29 mouse cellular contexts compared by ENCODE assay signal in the genomic region with DNA sequence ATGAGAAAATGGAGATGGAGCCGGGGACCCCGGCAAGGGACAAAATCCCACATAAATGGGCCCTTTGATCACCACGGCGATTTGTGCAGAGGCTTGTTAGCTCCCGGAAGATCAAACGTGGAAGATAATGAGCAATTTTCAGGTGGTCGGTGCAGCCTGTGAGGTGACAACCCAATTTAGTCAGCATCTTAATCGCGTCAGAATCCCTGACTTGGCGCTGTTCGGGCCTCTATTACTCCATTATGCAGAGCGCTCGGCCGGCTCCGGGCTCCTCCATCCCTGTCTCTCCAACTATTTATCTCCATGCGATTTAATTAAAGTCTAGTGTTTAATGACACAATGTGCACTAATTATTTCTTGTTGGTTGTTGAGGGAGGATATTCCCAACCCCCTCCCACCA.
A peak's percentile ranks its signal among the peaks of the same experiment; 100 is the strongest.
DNase-seq lines count a peak whose midpoint lies in the region; ATAC-seq and TF ChIP-seq lines count a peak whose summit lies in the region.
"Had no signal": no experiment of that assay in that cellular context is flagged by ENCODE, and none has a peak within 500 bp of the region (broad histone marks: within the 10 kb centered on the region; RNA-seq: fewer than 3 reads in every experiment).

No protein-coding gene starts in this region.

- ATAC-seq in forebrain, embryonic 12.5 days (ENCODE audit: low FRiP score), result peak; percentile 76
- ATAC-seq in forebrain, embryonic 15.5 days (replicated peaks), result no peak
- 0 out of 2 replicates have a peak, but pooled peaks have one; percentile 49 for ATAC-seq in midbrain, embryonic 12.5 days (ENCODE audit: low FRiP score, low read depth)
- ATAC-seq in midbrain, embryonic 11.5 days (ENCODE audit: low FRiP score), result no peak
- ATAC-seq in forebrain, embryonic 13.5 days, result peak; percentile 69; the same call in 1 of the 2 replicates
- ATAC-seq in midbrain, embryonic 16.5 days, result peak; percentile 42; the same call in 1 of the 2 replicates
- ATAC-seq: intestine, postnatal 0 days; Patski had no signal

- peaks cover 30% of the 10 kb centered on the region; the same call in 1 of the 2 replicates for H3K4me1 ChIP-seq in forebrain, embryonic 12.5 days
- peaks cover 4% of the 10 kb centered on the region; the same call in 1 of the 2 replicates for H3K4me1 ChIP-seq in forebrain, embryonic 15.5 days
- H3K4me1 ChIP-seq in midbrain, embryonic 12.5 days, result peaks cover 20% of the 10 kb centered on the region; the same call in 1 of the 2 replicates
- H3K4me1 ChIP-seq in midbrain, embryonic 11.5 days (ENCODE audit: control insufficient read depth, insufficient read depth, low read length), result no peaks in the 10 kb centered on the region
- peaks cover 37% of the 10 kb centered on the region for H3K4me1 ChIP-seq in forebrain, embryonic 13.5 days
- peaks cover 6% of the 10 kb centered on the region; the same call in 1 of the 2 replicates for H3K4me1 ChIP-seq in midbrain, embryonic 16.5 days (ENCODE audit: control insufficient read depth, insufficient read depth, low read length)
- H3K4me1 ChIP-seq: embryonic facial prominence, embryonic 12.5 days; heart, embryonic 13.5 days had no signal

- H3K4me3 ChIP-seq in forebrain, embryonic 12.5 days (replicated peaks), result no peak overlapping the region
- no peak overlapping the region for H3K4me3 ChIP-seq in forebrain, embryonic 15.5 days
- H3K4me3 ChIP-seq in midbrain, embryonic 12.5 days, result no peak overlapping the region
- H3K4me3 ChIP-seq in midbrain, embryonic 11.5 days (ENCODE audit: low read depth, low read length), result no peak overlapping the region
- H3K4me3 ChIP-seq in forebrain, embryonic 13.5 days, result no peak overlapping the region
- no peak overlapping the region for H3K4me3 ChIP-seq in midbrain, embryonic 16.5 days (ENCODE audit: low read depth, low read length)
- H3K4me3 ChIP-seq in layer of hippocampus, adult 2 months, result no peak overlapping the region
- H3K4me3 ChIP-seq: embryonic facial prominence, embryonic 12.5 days; heart, embryonic 13.5 days; neural tube, embryonic 12.5 days had no signal

- no peaks in the 10 kb centered on the region for H3K36me3 ChIP-seq in forebrain, embryonic 12.5 days (replicated peaks)
- no peaks in the 10 kb centered on the region for H3K36me3 ChIP-seq in forebrain, embryonic 15.5 days
- no peaks in the 10 kb centered on the region for H3K36me3 ChIP-seq in midbrain, embryonic 12.5 days
- H3K36me3 ChIP-seq in midbrain, embryonic 11.5 days (ENCODE audit: control insufficient read depth, insufficient read depth, low read length), result no peaks in the 10 kb centered on the region
- no peaks in the 10 kb centered on the region for H3K36me3 ChIP-seq in forebrain, embryonic 13.5 days (ENCODE audit: poor library complexity, severe bottlenecking)
- H3K36me3 ChIP-seq in midbrain, embryonic 16.5 days (ENCODE audit: control insufficient read depth, insufficient read depth, low read length), result no peaks in the 10 kb centered on the region
- H3K36me3 ChIP-seq: embryonic facial prominence, embryonic 12.5 days; heart, embryonic 13.5 days; neural tube, embryonic 12.5 days had no signal

- no peak overlapping the region for H3K4me2 ChIP-seq in forebrain, embryonic 12.5 days
- H3K4me2 ChIP-seq in forebrain, embryonic 15.5 days (replicated peaks), result no peak overlapping the region
- no peak overlapping the region; the same call in 1 of the 2 replicates for H3K4me2 ChIP-seq in midbrain, embryonic 12.5 days (replicated peaks)
- no peak overlapping the region for H3K4me2 ChIP-seq in midbrain, embryonic 11.5 days
- H3K4me2 ChIP-seq in forebrain, embryonic 13.5 days, result no peak overlapping the region
- no peak overlapping the region for H3K4me2 ChIP-seq in midbrain, embryonic 16.5 days (ENCODE audit: low read length)
- H3K4me2 ChIP-seq: embryonic facial prominence, embryonic 12.5 days; heart, embryonic 13.5 days; neural tube, embryonic 12.5 days had no signal

- DNase-seq in midbrain, embryonic 11.5 days (ENCODE audit: low spot score, missing footprints), result no peak
- DNase-seq in adrenal gland, postnatal 10 days, result no peak
- DNase-seq in layer of hippocampus, adult 2 months (ENCODE audit: low spot score in 2 of 2), result no peak
- DNase-seq: adrenal gland, postnatal 14 days; cerebellum, adult 11-12 months; cerebellum, adult 9-11 months; embryo, embryonic 11 days; gastrocnemius, postnatal 10 days; kidney, postnatal 14 days; liver; lung, adult 2 months; lung, postnatal 10 days; right cerebral cortex, adult 18-20 months; right cerebral cortex, postnatal 4 days; thymus, adult 2 months; thymus, postnatal 36 days had no signal

- 23% methylated on average over 16 of the region's 16 CpGs for WGBS in forebrain, embryonic 12.5 days
- 12% methylated on average over 16 of the region's 16 CpGs for WGBS in forebrain, embryonic 15.5 days
- 37% methylated on average over 16 of the region's 16 CpGs for WGBS in midbrain, embryonic 12.5 days
- 43% methylated on average over 16 of the region's 16 CpGs for WGBS in midbrain, embryonic 11.5 days
- 9% methylated on average over 16 of the region's 16 CpGs for WGBS in forebrain, embryonic 13.5 days
- 18% methylated on average over 16 of the region's 16 CpGs for WGBS in midbrain, embryonic 16.5 days

- no peaks in the 10 kb centered on the region for H3K27me3 ChIP-seq in forebrain, embryonic 12.5 days
- H3K27me3 ChIP-seq in forebrain, embryonic 15.5 days, result no peaks in the 10 kb centered on the region
- H3K27me3 ChIP-seq in midbrain, embryonic 12.5 days, result 0 out of 2 replicates have a peak, but pooled peaks cover 5% of the 10 kb centered on the region
- H3K27me3 ChIP-seq in midbrain, embryonic 11.5 days (ENCODE audit: control insufficient read depth, insufficient read depth, low read length), result no peaks in the 10 kb centered on the region
- H3K27me3 ChIP-seq in forebrain, embryonic 13.5 days, result no peaks in the 10 kb centered on the region
- no peaks in the 10 kb centered on the region for H3K27me3 ChIP-seq in midbrain, embryonic 16.5 days (ENCODE audit: control insufficient read depth, insufficient read depth, low read depth, low read length)
- H3K27me3 ChIP-seq: embryonic facial prominence, embryonic 12.5 days; heart, embryonic 13.5 days; neural tube, embryonic 12.5 days; Patski had no signal

- H3K9me3 ChIP-seq in forebrain, embryonic 12.5 days, result no peaks in the 10 kb centered on the region
- no peaks in the 10 kb centered on the region for H3K9me3 ChIP-seq in forebrain, embryonic 15.5 days
- no peaks in the 10 kb centered on the region for H3K9me3 ChIP-seq in midbrain, embryonic 12.5 days
- no peaks in the 10 kb centered on the region for H3K9me3 ChIP-seq in midbrain, embryonic 11.5 days (ENCODE audit: control insufficient read depth, low read length)
- no peaks in the 10 kb centered on the region; the same call in 1 of the 2 replicates for H3K9me3 ChIP-seq in forebrain, embryonic 13.5 days (replicated peaks)
- H3K9me3 ChIP-seq in midbrain, embryonic 16.5 days (replicated peaks; ENCODE audit: control insufficient read depth, low read length, poor library complexity, severe bottlenecking), result no peaks in the 10 kb centered on the region
- H3K9me3 ChIP-seq: embryonic facial prominence, embryonic 12.5 days had no signal

- no peak for TF ChIP-seq CTCF in layer of hippocampus, adult 2 months (conservative IDR thresholded peaks at IDR 0.05)

- no peak overlapping the region for H3K9ac ChIP-seq in forebrain, embryonic 12.5 days
- no peak overlapping the region for H3K9ac ChIP-seq in forebrain, embryonic 15.5 days (replicated peaks)
- no peak overlapping the region for H3K9ac ChIP-seq in midbrain, embryonic 12.5 days (replicated peaks)
- no peak overlapping the region for H3K9ac ChIP-seq in midbrain, embryonic 11.5 days (ENCODE audit: low read length)
- no peak overlapping the region for H3K9ac ChIP-seq in forebrain, embryonic 13.5 days
- no peak overlapping the region for H3K9ac ChIP-seq in midbrain, embryonic 16.5 days (ENCODE audit: low read depth, low read length)
- H3K9ac ChIP-seq: embryonic facial prominence, embryonic 12.5 days; heart, embryonic 13.5 days; liver, embryonic 14.5 days; neural tube, embryonic 12.5 days had no signal

- peak overlapping the region; percentile 82 for H3K27ac ChIP-seq in forebrain, embryonic 12.5 days
- no peak overlapping the region for H3K27ac ChIP-seq in forebrain, embryonic 15.5 days (replicated peaks)
- H3K27ac ChIP-seq in midbrain, embryonic 12.5 days (replicated peaks), result 0 out of 2 replicates have a peak overlapping the region, but pooled peaks have one; percentile 21
- H3K27ac ChIP-seq in midbrain, embryonic 11.5 days (ENCODE audit: low read depth, low read length), result no peak overlapping the region
- peak overlapping the region; percentile 54; the same call in 1 of the 2 replicates for H3K27ac ChIP-seq in forebrain, embryonic 13.5 days
- H3K27ac ChIP-seq in midbrain, embryonic 16.5 days (ENCODE audit: low read length), result 0 out of 2 replicates have a peak overlapping the region, but pooled peaks have one; percentile 4
- H3K27ac ChIP-seq in layer of hippocampus, adult 2 months, result no peak overlapping the region
- H3K27ac ChIP-seq: embryonic facial prominence, embryonic 12.5 days; heart, embryonic 13.5 days; liver, embryonic 14.5 days; macrophage; neural tube, embryonic 12.5 days; stomach, postnatal 0 days had no signal

Comparison
In these comparisons a context has a peak if more than half of its experiments do, and no peak if none do; other contexts are left out.
1. ATAC-seq: peak in forebrain, embryonic 12.5 days (single experiment), midbrain, embryonic 12.5 days (single experiment), forebrain, embryonic 13.5 days (single experiment) and midbrain, embryonic 16.5 days (single experiment); none in forebrain, embryonic 15.5 days (single experiment) and midbrain, embryonic 11.5 days (single experiment).
2. H3K27ac ChIP-seq: peak in forebrain, embryonic 12.5 days (single experiment), midbrain, embryonic 12.5 days (single experiment), forebrain, embryonic 13.5 days (single experiment) and midbrain, embryonic 16.5 days (single experiment); none in forebrain, embryonic 15.5 days (single experiment), midbrain, embryonic 11.5 days (single experiment) and layer of hippocampus, adult 2 months (single experiment).